Mouse (Mus musculus) embryonic facial prominence, embryonic 13.5 days (tissue): ENCODE results near the gene Diaph2. TPM values are rescaled to one million over a fixed set of nuclear protein-coding genes. Genes with fewer than 3 reads are reported as not detected.

Experiments
- ATAC-seq: fragments of 200-750 bp; cut with Nextera tagmentation; 2 replicates; pipeline ENCODE4 v1.8.0; 2017; ENCODE audit warnings: low read depth; ENCODE audit not compliant: insufficient number of reproducible peaks, insufficient read depth, low FRiP score, low TSS enrichment
- H3K27ac ChIP-seq: fragments of 300-500 bp; sonication (generic); 2 replicates; pipeline ENCODE4 v1.5.1; 2015; ENCODE audit warnings: moderate library complexity, mild to moderate bottlenecking, inconsistent platforms
- H3K27me3 ChIP-seq: fragments of 300-500 bp; sonication (generic); 2 replicates; pipeline ENCODE4 v1.6.1; 2015; ENCODE audit warnings: mild to moderate bottlenecking, inconsistent platforms
- H3K36me3 ChIP-seq: fragments of 300-500 bp; sonication (generic); 2 replicates; pipeline ENCODE4 v1.6.1; 2015; ENCODE audit warnings: mild to moderate bottlenecking, inconsistent platforms
- H3K4me1 ChIP-seq: fragments of 300-500 bp; sonication (generic); 2 replicates; pipeline ENCODE4 v1.6.1; 2015; ENCODE audit warnings: inconsistent platforms
- H3K4me2 ChIP-seq: fragments of 300-500 bp; sonication (generic); 2 replicates; pipeline ENCODE4 v1.6.1; 2015; ENCODE audit warnings: moderate library complexity, mild to moderate bottlenecking, inconsistent platforms
- H3K4me3 ChIP-seq: fragments of 300-500 bp; sonication (generic); 2 replicates; pipeline ENCODE4 v1.5.1; 2015; ENCODE audit warnings: mild to moderate bottlenecking, inconsistent platforms
- H3K9ac ChIP-seq: fragments of 300-500 bp; sonication (generic); 2 replicates; pipeline ENCODE4 v1.6.1; 2015; ENCODE audit warnings: mild to moderate bottlenecking, inconsistent platforms
- H3K9me3 ChIP-seq: fragments of 300-500 bp; sonication (generic); 2 replicates; pipeline ENCODE4 v1.6.1; 2016; ENCODE audit warnings: inconsistent platforms
- WGBS: fragments of 180-500 bp; shearing (Covaris S2); methylation state at CpG from one replicate; pipeline ENCODE4 v1.1.7; 2015; ENCODE audit warnings: mixed read lengths; 5-methylcytosine and 5-hydroxymethylcytosine counted together
- polyA plus RNA-seq: library from polyadenylated mRNA; unstranded; fragments of >200 nt; fragmentation: Nextera tagmentation; extraction: Ambion mirVana; gene quantifications from 2 replicates; pipeline ENCODE4 v1.2.1, GENCODE M21; 2015

The Diaph2 gene
- polyA plus RNA-seq, 1 experiment from 2014 or later = 7.1 TPM

DNA sequence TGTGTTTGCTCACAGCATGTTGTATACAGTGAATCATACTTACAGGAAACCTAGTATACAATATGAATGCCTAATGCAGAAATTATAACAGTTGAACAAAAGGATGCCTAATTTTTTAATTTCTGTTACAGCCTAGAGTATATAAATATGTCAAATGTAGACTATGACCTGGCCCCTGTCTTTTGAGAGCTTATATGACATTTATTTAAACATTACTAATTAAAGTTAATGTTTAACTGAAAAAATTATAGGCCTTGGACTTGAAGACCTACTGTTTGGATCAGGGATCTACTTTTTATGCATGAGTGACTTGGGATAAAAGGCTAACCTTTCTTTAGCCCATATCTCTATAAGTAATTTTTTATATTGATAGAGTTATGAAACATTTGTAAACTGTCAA, 84.3 kb downstream of the Diaph2 start:
- Histone ChIP-seq H3K4me1 (no peaks in the 10 kb centered on the region), H3K9ac (no peak overlapping the region), H3K9me3 (no peaks in the 10 kb centered on the region), H3K4me2 (no peak overlapping the region), H3K27me3 (no peaks in the 10 kb centered on the region), H3K4me3 (no peak overlapping the region), H3K36me3 (no peaks in the 10 kb centered on the region), H3K27ac (no peak overlapping the region)
- no peak for ATAC-seq

DNA sequence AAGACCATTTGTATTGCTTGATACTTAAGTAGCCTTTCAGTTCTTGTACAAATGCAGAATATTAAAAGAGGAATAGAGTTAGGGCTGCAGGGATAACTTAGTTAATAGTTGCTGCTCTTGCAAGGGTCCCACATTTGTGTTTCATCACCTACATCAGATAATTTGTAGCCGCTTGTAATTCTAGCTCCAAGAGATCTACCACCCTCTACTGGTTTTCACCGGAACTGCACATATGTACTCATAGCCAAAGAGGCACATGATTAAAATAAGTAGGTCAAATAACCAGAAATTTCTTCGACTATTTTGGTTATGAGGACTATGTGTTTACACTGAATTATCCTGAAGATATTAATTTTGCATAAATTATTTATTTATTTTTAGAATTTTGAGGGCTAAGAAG, 134.9 kb downstream of the Diaph2 start:
- no peaks in the 10 kb centered on the region for H3K36me3 ChIP-seq
- WGBS = 17% methylated on average over 3 of the region's 3 CpGs
- no peaks in the 10 kb centered on the region for H3K27me3 ChIP-seq
- H3K9me3 ChIP-seq = no peaks in the 10 kb centered on the region
- H3K4me1 ChIP-seq = no peaks in the 10 kb centered on the region
- H3K27ac ChIP-seq = no peak overlapping the region
- H3K4me3 ChIP-seq = no peak overlapping the region
- no peak overlapping the region for H3K9ac ChIP-seq
- H3K4me2 ChIP-seq = no peak overlapping the region
- ATAC-seq = no peak

DNA sequence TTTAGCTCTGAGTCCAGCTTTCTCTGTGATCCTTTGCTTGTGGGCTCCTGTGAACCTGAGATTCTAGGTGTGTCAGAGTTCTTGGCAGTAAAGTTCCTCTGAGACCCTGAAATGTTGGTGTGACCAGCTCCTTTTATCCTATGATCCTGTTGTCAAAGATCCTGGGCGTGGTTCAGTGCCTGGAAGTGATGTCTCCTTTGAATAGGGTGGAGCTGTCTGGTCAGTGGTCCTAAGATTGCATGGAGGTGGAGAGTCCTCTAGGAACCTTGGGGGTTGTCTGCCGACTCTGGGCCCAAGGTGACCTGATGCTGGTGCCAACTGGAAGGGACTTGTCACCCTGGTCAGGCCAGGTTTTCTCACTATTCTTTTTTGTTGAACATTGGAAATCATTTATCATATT, 176.3 kb downstream of the Diaph2 start:
- WGBS = 73% methylated on average over 2 of the region's 2 CpGs
- H3K4me2 ChIP-seq = no peak overlapping the region

DNA sequence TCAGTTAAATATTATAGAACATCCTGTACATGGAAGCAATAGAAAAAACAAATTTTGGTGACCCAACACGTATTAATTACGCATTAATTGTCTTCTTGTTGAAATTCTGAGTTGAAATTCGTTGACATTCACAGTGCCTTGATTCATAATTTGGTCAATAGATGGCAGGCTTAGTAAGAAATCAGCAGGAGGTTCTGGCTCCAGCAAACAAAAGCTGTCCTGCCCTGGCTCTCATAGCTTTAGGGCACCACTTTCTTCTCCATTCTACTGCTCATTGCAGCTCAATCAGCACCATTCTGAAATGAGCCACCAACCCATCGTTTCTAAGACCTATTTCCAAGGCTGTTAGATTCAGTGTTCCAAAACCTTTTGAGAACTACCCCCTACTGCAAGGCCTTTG, 225.3 kb downstream of the Diaph2 start:
- no peak overlapping the region for H3K4me3 ChIP-seq

More for the DNA sequence above, 176.3 kb downstream of the Diaph2 start:
- Histone ChIP-seq H3K27ac (no peak overlapping the region), H3K4me3 (no peak overlapping the region), H3K36me3 (no peaks in the 10 kb centered on the region), H3K9me3 (no peaks in the 10 kb centered on the region), H3K4me1 (no peaks in the 10 kb centered on the region), H3K9ac (no peak overlapping the region), H3K27me3 (no peaks in the 10 kb centered on the region)
- ATAC-seq = no peak

DNA sequence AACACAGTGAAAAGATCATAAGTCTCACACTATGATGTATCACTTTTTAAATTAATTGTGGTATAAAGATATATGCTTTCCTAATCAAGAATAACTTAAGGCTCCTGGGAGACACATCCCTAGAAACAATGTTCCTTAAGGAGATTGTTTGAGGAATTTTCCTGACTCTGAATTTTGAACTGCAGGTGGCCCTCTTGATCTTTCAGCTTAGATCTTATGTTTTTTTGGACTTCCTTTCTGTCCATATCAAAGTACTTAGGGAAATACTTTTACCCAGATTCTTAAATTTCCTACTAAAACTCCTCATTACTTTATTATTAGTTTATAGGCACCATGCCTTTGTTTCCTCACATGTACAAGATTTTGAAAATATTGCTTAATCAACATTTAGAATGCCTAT, 258.7 kb downstream of the Diaph2 start:
- Histone ChIP-seq H3K9ac (no peak overlapping the region), H3K4me1 (no peaks in the 10 kb centered on the region), H3K4me3 (no peak overlapping the region), H3K27ac (no peak overlapping the region), H3K27me3 (no peaks in the 10 kb centered on the region), H3K36me3 (no peaks in the 10 kb centered on the region), H3K4me2 (no peak overlapping the region), H3K9me3 (no peaks in the 10 kb centered on the region)
- no peak for ATAC-seq

More for the DNA sequence above, 225.3 kb downstream of the Diaph2 start:
- Histone ChIP-seq H3K27ac (no peak overlapping the region), H3K4me1 (no peaks in the 10 kb centered on the region), H3K9me3 (no peaks in the 10 kb centered on the region), H3K36me3 (no peaks in the 10 kb centered on the region), H3K9ac (no peak overlapping the region), H3K27me3 (no peaks in the 10 kb centered on the region), H3K4me2 (no peak overlapping the region)
- no peak for ATAC-seq
- WGBS = 61% methylated on average over 4 of the region's 4 CpGs

DNA sequence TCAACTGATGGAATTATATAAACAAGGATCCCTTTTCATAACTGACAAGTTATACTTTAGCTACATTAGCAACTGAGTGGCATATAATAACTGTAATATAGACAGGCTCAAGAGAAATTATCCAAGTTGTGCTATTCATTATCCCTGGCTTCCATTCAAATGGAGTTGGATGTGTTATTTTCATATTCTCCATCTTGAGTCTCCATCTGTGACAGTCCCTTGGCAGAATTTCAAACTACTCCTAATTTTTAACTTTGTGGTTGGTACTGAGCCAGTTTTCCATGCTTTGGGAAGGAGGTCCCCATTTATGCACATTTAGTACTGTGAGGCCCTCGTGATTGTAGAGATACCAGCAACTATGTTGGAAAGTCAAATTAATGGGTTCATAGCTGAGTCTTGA, 270.2 kb downstream of the Diaph2 start:
- WGBS = 56% methylated on average over 1 of the region's 1 CpGs
- ATAC-seq = no peak
- Histone ChIP-seq H3K4me3 (no peak overlapping the region), H3K4me2 (no peak overlapping the region), H3K27ac (no peak overlapping the region), H3K9ac (no peak overlapping the region), H3K4me1 (no peaks in the 10 kb centered on the region), H3K9me3 (no peaks in the 10 kb centered on the region), H3K36me3 (no peaks in the 10 kb centered on the region), H3K27me3 (no peaks in the 10 kb centered on the region)

DNA sequence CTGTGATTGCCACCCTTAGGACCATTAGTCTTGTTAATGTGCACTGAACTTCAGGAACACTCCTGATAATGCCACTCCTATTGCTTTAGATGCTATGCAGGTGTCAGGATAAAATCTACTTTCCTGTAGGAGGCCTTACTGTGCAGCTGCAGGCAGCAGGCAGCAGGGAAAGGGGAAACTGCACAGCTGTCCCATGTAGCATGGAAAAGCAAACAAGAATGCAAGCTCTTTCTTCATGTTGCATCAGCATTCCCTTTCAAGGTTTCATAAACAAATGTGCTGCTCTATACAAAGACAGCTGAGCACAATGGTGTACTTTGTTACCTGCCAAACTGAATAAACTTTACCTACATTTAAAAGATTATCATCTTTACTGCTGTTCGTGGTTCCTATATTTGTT, 295.0 kb downstream of the Diaph2 start:
- no peak overlapping the region for H3K9ac ChIP-seq
- ATAC-seq = no peak
- WGBS = 64% methylated on average over 1 of the region's 1 CpGs

DNA sequence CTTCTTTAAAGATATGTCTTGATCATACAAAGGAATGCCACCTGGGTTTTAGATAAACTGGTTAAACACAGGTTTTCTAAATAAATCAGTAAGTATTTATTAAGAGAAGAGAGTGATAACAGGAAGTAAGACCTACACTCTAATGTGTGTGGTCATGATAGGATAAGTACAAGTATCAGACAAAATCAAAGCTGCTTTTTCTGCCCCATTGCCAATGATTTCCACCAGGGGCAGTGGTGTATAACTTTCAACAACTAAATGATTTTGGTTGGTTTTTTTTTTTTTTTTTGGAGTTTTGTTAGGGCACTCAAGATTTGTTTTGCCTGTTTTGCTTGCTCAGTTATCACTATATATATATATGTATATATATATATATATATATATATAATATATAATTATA, 399.7 kb downstream of the Diaph2 start:
- Histone ChIP-seq H3K4me3 (no peak overlapping the region), H3K36me3 (no peaks in the 10 kb centered on the region), H3K9ac (no peak overlapping the region), H3K9me3 (no peaks in the 10 kb centered on the region), H3K4me2 (no peak overlapping the region), H3K27me3 (no peaks in the 10 kb centered on the region), H3K4me1 (no peaks in the 10 kb centered on the region), H3K27ac (no peak overlapping the region)
- no peak for ATAC-seq

More for the DNA sequence above, 295.0 kb downstream of the Diaph2 start:
- Histone ChIP-seq H3K27me3 (no peaks in the 10 kb centered on the region), H3K4me2 (no peak overlapping the region), H3K4me3 (no peak overlapping the region), H3K9me3 (no peaks in the 10 kb centered on the region), H3K36me3 (no peaks in the 10 kb centered on the region), H3K27ac (no peak overlapping the region), H3K4me1 (no peaks in the 10 kb centered on the region)

DNA sequence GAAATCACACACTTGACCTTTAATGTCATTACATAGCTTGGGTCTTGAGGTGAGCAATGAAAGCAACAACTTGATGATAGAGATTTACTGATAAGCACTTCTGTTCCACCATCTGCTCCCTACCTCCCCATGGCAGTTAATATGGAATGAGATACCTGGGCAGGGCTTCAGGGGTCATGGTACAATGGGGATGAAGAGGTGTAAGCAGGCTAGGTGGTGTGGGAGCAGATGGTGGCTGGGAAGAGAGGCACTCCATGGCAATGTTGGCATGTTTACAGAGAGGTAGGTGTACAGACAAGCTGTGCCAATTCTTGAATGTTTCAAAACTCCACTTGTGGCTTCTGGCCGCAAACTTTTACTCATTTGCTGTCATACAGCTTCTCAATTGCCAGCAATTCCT, 402.6 kb downstream of the Diaph2 start:
- Histone ChIP-seq H3K9ac (no peak overlapping the region), H3K4me3 (no peak overlapping the region), H3K4me2 (no peak overlapping the region), H3K27me3 (no peaks in the 10 kb centered on the region), H3K27ac (no peak overlapping the region), H3K4me1 (no peaks in the 10 kb centered on the region), H3K9me3 (no peaks in the 10 kb centered on the region), H3K36me3 (no peaks in the 10 kb centered on the region)
- ATAC-seq = no peak
- WGBS = 87% methylated on average over 1 of the region's 1 CpGs

DNA sequence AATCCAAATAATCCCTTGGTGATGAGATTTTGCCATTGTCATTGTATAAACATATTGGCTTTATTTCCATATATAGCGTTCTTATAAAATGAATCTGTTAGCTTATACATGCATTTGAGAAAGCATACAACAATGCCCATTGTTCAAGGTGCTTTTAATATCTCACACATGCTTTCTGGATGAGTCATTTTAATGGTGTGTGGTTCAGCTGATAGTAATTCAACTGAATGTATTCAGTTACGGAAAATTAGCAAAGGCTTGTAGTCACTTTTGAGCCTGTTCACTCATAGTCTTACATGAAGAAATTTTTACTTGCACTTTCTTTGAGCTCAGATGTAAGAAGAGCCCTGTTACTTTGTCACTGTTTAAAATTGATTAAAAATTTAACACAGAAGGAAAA, 423.6 kb downstream of the Diaph2 start:
- WGBS = 79% methylated on average over 2 of the region's 2 CpGs
- no peak overlapping the region for H3K4me3 ChIP-seq
- no peak overlapping the region for H3K27ac ChIP-seq
- H3K9ac ChIP-seq = no peak overlapping the region
- no peak overlapping the region for H3K4me2 ChIP-seq
- H3K9me3 ChIP-seq = no peaks in the 10 kb centered on the region
- ATAC-seq = no peak
- no peaks in the 10 kb centered on the region for H3K36me3 ChIP-seq
- H3K27me3 ChIP-seq = no peaks in the 10 kb centered on the region
- H3K4me1 ChIP-seq = no peaks in the 10 kb centered on the region

DNA sequence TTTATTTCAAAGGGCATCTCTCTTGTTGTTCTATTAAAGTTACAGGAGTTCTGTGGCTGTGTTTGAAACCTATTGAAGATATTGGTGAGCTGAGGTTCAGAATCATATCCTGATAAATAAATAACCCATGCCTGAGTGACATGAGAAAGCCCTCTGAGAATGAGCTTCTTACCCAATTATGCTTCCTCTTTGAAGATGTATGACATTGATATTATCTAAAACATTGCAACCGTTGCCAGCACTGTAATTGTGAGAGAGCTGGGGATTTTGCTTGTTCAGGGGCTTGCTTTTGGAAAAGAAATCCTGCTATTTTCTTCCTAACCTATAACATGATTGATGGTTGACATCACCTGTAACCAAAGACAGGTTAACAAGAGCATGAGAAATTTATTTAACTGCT, 438.3 kb downstream of the Diaph2 start:
- 53% methylated on average over 1 of the region's 1 CpGs for WGBS
- no peak for ATAC-seq

DNA sequence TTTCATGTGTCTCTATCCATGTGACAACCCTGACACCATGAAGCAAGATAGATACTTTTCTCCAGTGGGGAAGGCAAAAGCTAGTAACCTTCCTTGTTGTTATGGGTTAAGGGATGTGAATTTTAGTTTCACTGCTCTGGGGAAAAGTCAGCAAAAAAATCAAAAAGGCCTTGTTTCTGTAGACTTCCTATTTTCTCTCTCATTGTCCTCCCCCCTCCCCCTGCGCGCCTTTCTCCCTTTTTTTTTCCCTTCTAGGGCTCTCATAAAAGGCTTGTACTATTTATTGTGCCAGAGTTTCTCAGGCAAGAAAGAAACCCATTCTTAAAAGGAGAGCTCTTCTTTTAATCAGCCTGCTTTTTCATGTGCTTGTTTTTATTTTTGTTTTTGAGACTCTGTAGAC, 438.9 kb downstream of the Diaph2 start:
- no peak overlapping the region for H3K4me2 ChIP-seq
- no peak for ATAC-seq
- H3K27ac ChIP-seq = no peak overlapping the region
- H3K9me3 ChIP-seq = no peaks in the 10 kb centered on the region
- no peaks in the 10 kb centered on the region for H3K36me3 ChIP-seq
- no peaks in the 10 kb centered on the region for H3K4me1 ChIP-seq
- H3K9ac ChIP-seq = no peak overlapping the region
- no peak overlapping the region for H3K4me3 ChIP-seq
- no peaks in the 10 kb centered on the region for H3K27me3 ChIP-seq
- 42% methylated on average over 2 of the region's 2 CpGs for WGBS

More for the DNA sequence above, 438.3 kb downstream of the Diaph2 start:
- H3K27me3 ChIP-seq = no peaks in the 10 kb centered on the region
- no peak overlapping the region for H3K4me3 ChIP-seq
- no peaks in the 10 kb centered on the region for H3K4me1 ChIP-seq
- no peak overlapping the region for H3K27ac ChIP-seq
- no peak overlapping the region for H3K9ac ChIP-seq
- H3K4me2 ChIP-seq = no peak overlapping the region
- H3K9me3 ChIP-seq = no peaks in the 10 kb centered on the region
- no peaks in the 10 kb centered on the region for H3K36me3 ChIP-seq

DNA sequence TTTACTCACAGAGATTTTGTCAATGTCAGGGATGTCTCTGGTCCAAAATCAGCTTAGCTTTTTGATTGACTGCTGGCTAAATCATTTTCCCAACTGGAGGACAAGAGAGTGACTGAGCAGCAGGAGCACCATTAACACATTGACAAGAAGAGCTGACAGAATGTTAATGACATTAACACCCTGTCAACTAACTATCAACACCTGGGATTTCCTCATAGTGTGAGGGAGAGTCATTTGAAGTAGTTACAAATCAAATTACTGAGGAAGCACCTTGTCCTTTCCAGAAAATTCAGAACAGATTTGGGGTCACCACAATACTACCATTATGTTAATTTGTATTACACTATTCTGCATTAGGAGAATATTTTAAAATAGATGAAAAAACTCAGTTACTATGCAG, 439.7 kb downstream of the Diaph2 start:
- H3K9me3 ChIP-seq = no peaks in the 10 kb centered on the region
- no peak for ATAC-seq
- no peak overlapping the region for H3K9ac ChIP-seq
- no peaks in the 10 kb centered on the region for H3K27me3 ChIP-seq
- no peak overlapping the region for H3K4me2 ChIP-seq
- no peak overlapping the region for H3K4me3 ChIP-seq
- no peaks in the 10 kb centered on the region for H3K4me1 ChIP-seq
- H3K36me3 ChIP-seq = no peaks in the 10 kb centered on the region
- no peak overlapping the region for H3K27ac ChIP-seq
